Mouse (Mus musculus): ENCODE results near the gene Ctdsp2. TPM values are rescaled to one million over a fixed set of nuclear protein-coding genes. Genes with fewer than 3 reads are reported as not detected.

Ctdsp2 gene
- total RNA-seq, 2 experiments from 2014 or later: 16.5 to 19.6 TPM

DNA sequence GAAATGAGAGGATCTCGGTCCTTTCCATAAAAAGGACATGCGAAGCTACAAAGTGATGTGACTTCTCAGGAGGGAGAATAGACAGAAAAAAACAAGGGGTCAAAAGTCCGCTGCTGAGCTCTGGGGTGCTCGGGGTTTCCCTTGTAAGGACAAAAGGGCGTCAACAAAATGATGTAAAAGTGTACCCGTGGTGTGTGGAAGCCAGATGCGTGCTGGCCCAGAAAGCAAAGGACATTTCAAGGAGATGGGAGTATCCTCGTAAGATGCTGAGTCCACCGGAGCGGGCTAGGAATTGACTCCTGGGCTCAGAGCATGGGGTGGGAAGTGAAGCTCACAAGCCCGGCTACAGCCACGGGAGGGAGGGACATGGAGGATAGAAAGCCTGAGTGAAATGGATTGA, 59.1 kb downstream of the Ctdsp2 start:
- no peak for ATAC-seq (replicated peaks; ENCODE audit: low FRiP score, poor library complexity, severe bottlenecking)

DNA sequence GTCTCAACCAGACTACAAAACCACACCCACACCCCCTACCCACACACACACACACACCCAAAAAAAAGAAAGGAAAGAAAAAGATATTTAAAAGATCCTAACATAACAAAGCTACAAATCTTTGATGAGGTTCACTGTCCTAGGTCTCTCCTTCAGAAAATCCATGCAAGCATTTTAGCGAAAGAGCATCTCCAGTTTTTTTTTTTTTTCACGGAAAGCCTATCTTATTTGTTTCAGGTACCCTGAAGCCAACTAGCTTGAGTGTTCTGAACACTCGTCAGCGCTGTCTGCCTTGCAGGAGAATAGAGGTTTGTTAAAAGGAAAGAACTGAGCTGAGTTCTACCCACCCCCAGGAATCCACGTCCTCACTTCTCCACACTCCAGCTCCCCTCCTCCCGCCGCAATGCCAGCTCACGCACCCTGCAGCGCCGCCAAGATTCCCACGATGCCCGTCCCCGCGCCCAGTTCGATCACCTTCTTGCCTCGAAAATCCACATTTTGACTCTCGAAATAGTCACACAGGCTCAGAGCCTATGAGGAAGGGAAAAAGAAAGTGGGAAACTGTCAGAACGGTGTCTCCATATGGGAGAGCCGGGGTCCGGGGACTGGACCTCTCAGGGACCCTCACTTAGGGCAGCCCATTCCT, 62.2 kb downstream of the Ctdsp2 start:
- no peak for ATAC-seq (replicated peaks; ENCODE audit: low FRiP score, poor library complexity, severe bottlenecking)

DNA sequence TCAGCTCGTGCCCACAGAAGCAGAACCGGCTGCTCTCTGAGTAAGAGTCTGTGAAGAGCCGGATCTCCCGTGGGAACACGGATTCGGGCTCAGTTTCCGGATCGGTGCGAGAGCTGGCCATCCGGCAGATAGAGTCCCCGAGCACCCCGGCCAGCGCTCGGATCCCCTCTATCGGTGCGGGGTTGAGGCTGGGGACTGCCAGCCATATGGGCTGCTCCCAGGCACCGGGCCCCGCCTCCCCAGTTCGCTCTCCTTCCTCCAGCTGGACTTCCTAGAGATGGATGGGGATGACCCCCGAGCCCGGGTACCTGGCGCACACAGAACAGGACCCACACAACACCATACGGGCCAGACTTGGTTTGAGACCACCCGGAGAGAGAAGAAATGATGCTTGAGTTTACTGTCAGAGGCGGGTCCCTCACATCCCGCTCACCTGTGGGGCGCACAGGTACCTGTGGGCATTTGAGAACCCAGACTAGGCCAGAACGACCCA, 62.8 kb downstream of the Ctdsp2 start, which contains the start of the genes Mettl1 and Eef1akmt3:
Mettl1 (plus strand) TSS at position 141 of the 493 bp plus-strand sequence.
Eef1akmt3 (minus strand) TSS at position 240 of the 493 bp plus-strand sequence.
- peak; percentile 36 for ATAC-seq (replicated peaks; ENCODE audit: low FRiP score, poor library complexity, severe bottlenecking)

DNA sequence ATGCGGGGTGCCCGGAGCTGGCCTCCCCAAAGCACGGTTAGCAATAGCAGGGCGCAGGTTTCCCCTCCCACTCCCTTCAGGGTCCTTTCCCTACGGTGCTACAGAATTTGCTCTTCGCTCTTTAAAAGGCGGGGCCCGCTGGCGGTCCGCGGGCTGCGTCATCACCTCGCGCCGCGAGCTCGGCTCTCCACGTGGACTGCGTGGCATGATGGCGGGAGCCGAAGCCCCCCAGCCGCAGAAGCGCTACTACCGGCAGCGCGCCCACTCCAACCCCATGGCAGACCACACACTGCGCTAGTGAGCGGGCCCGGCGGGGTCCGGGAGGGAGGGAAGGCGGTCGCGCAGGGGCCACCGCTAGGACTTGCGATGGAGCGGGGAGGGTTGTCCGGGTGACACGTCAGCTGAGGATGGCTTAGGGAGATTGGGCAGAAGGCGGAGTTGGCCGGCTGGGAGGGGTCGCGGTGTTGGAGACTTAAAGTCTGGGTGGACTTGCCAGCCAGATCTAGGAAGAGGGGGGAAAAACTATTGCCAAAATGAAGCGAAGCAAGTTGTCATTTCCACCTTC, 63.3 kb downstream of the Ctdsp2 start:
- ATAC-seq (replicated peaks; ENCODE audit: low FRiP score, poor library complexity, severe bottlenecking): peak; percentile 59

DNA sequence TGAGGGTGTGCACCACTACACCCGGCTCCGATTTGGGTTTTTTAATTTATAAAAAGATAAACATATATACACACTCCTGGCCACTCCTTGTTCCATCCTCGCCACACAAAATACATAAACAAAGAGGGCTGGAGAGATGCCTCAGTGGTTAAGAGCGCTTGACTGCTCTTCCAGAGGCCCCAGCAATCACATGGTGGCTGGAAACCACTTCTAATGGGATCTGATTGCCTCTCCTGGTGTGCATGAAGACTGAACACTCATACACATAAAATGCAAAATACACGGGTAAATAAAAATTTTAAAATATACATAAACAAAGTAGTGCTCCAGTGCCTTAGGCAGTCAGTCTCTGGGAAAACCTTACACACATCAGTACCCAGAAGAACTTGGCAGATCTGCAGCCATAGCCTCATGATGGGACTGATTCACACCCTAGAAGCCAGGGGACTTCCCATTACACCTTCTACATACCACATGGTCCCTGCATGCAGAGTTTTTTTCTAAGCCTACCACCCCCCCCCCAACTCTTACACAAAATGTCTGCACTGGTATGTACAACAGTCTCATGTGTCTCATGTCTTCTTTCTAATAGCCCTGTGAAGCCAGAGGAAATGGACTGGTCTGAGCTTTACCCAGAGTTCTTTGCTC, 64.1 kb downstream of the Ctdsp2 start:
- no peak for ATAC-seq (replicated peaks; ENCODE audit: low FRiP score, poor library complexity, severe bottlenecking)

DNA sequence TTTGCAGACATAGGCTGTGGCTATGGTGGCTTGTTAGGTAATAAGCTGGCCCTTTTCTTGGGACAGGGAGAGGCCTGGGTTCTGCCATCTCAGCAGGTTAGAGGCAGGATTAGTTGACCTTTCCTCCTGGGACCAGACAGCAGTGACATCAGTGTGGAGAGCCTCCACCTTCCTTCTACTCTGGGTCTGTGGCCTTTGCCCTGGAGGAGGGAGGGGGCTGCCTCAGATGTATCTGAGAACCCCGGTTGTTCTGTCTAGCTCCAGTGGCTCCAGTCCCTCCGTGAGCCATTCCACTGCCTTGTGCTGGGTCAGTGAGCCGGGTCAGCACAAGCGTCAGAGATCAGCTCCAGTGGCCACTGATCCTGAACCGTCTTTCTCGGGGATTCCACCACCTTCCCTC, 64.7 kb downstream of the Ctdsp2 start:
- ATAC-seq (replicated peaks; ENCODE audit: low FRiP score, poor library complexity, severe bottlenecking): no peak

DNA sequence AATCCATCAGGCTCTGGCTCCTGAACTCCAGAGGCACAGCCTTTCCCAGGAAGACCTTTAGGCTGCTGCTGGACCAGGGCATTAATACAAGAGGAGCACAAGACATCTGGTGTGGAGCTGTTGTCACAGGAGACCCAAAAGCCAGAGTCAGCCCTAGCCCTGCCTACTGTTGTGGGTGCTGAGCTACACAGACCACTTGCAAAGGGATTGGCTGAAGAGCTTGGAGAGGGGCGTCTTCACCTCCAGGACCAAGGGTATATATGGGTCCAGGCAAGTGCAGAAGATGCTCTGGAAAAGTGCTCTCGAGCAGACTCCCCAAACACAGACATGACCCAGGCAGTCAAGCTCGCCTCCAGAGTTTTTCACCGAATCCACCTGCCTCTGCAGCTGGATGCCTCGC, 69.4 kb downstream of the Ctdsp2 start, which contains the start of gene Cyp27b1:
Cyp27b1 (plus strand) TSS at position 297 of the 400 bp plus-strand sequence.
- ATAC-seq (replicated peaks; ENCODE audit: low FRiP score, poor library complexity, severe bottlenecking): no peak

DNA sequence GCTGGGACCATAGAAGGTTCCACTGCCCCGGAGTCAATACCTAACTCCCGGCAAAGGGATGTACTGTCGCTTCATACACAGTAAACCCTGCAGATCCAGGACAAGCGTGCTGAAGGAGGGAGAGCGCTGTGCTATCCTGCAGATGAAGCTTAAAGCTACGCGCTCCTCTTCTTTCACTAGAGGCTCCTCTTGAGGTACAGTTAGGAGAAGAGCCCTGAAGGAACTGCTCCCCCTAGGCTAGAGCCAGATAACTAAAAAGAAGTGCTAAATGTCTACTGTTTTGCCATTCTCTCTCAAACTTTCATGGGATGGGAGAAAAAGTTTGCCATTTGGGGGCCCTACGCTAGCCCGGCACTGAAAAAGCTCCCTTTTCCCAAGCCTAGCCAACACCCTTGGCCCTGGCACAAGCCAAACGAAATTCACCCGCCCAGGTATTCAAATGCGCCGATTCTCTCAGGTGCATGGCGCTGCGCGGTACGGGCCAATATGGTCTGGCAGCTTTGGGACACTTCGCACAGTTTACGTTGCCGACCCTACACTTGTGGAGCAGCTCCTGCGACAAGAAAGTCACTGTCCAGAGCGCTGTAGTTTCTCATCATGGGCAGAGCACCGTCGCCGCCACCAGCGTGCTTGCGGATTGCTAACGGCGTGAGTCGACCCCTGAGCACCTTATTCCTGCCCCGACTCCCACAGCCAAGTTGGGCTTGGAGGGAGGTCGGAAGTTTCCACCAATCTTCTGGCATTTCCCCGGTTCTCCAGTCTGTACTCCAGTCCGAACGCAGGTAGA, 70.3 kb downstream of the Ctdsp2 start:
- ATAC-seq (replicated peaks; ENCODE audit: low FRiP score, poor library complexity, severe bottlenecking): no peak

Other genes with a start within 250 kb of the Ctdsp2 start
- gene Atp23, start 77.4 kb upstream of the Ctdsp2 start, total RNA-seq (2015; ENCODE audit: low replicate concordance): 0.38 and 2.3 TPM in 2 replicates
- gene Atp23, start 77.4 kb upstream of the Ctdsp2 start, total RNA-seq (2017; ENCODE audit: low replicate concordance): 0.09 and 0.98 TPM in 2 replicates
- gene Avil, start 22.0 kb downstream of the Ctdsp2 start, total RNA-seq (2015; ENCODE audit: low replicate concordance): not detected in 2 replicates
- not detected in 2 replicates for gene Avil, start 22.0 kb downstream of the Ctdsp2 start, total RNA-seq (2017; ENCODE audit: low replicate concordance)
- 5.0 and 5.8 TPM in 2 replicates for gene Tsfm, start 52.1 kb downstream of the Ctdsp2 start, total RNA-seq (2015; ENCODE audit: low replicate concordance)
- gene Tsfm, start 52.1 kb downstream of the Ctdsp2 start, total RNA-seq (2017; ENCODE audit: low replicate concordance): 2.9 and 5.9 TPM in 2 replicates
- gene Mettl1, start 62.7 kb downstream of the Ctdsp2 start, total RNA-seq (2015; ENCODE audit: low replicate concordance): 2.9 and 12.5 TPM in 2 replicates
- gene Mettl1, start 62.7 kb downstream of the Ctdsp2 start, total RNA-seq (2017; ENCODE audit: low replicate concordance): 0.42 and 2.0 TPM in 2 replicates
- gene Eef1akmt3, start 62.8 kb downstream of the Ctdsp2 start, total RNA-seq (2015; ENCODE audit: low replicate concordance): not detected in 2 replicates
- not detected in 2 replicates for gene Eef1akmt3, start 62.8 kb downstream of the Ctdsp2 start, total RNA-seq (2017; ENCODE audit: low replicate concordance)
- not detected in 2 replicates for gene Cyp27b1, start 69.5 kb downstream of the Ctdsp2 start, total RNA-seq (2015; ENCODE audit: low replicate concordance)
- gene Cyp27b1, start 69.5 kb downstream of the Ctdsp2 start, total RNA-seq (2017; ENCODE audit: low replicate concordance): not detected in 2 replicates
- not detected in 2 replicates for gene March9, start 81.5 kb downstream of the Ctdsp2 start, total RNA-seq (2015; ENCODE audit: low replicate concordance)
- gene March9, start 81.5 kb downstream of the Ctdsp2 start, total RNA-seq (2017; ENCODE audit: low replicate concordance): not detected in 2 replicates
- 83.0 and 90.1 TPM in 2 replicates for gene Cdk4, start 84.8 kb downstream of the Ctdsp2 start, total RNA-seq (2015; ENCODE audit: low replicate concordance)
- 43.8 and 71.5 TPM in 2 replicates for gene Cdk4, start 84.8 kb downstream of the Ctdsp2 start, total RNA-seq (2017; ENCODE audit: low replicate concordance)
- gene Tspan31, start 91.5 kb downstream of the Ctdsp2 start, total RNA-seq (2015; ENCODE audit: low replicate concordance): 25.3 and 30.4 TPM in 2 replicates
- gene Tspan31, start 91.5 kb downstream of the Ctdsp2 start, total RNA-seq (2017; ENCODE audit: low replicate concordance): 8.6 and 19.0 TPM in 2 replicates
- 1.9 and 6.5 TPM in 2 replicates for gene Agap2, start 96.6 kb downstream of the Ctdsp2 start, total RNA-seq (2015; ENCODE audit: low replicate concordance)
- gene Agap2, start 96.6 kb downstream of the Ctdsp2 start, total RNA-seq (2017; ENCODE audit: low replicate concordance): 2.0 and 4.0 TPM in 2 replicates
- gene Os9, start 142.4 kb downstream of the Ctdsp2 start, total RNA-seq (2015; ENCODE audit: low replicate concordance): 15.0 and 17.1 TPM in 2 replicates
- 59.5 and 60.7 TPM in 2 replicates for gene Os9, start 142.4 kb downstream of the Ctdsp2 start, total RNA-seq (2017; ENCODE audit: low replicate concordance)
- 33.0 and 34.3 TPM in 2 replicates for gene B4galnt1, start 186.5 kb downstream of the Ctdsp2 start, total RNA-seq (2015; ENCODE audit: low replicate concordance)
- gene B4galnt1, start 186.5 kb downstream of the Ctdsp2 start, total RNA-seq (2017; ENCODE audit: low replicate concordance): 8.1 and 17.6 TPM in 2 replicates
- gene Slc26a10, start 201.9 kb downstream of the Ctdsp2 start, total RNA-seq (2015; ENCODE audit: low replicate concordance): not detected in 2 replicates
- 0.28 TPM in 1 of 2 replicates, not detected in the other for gene Slc26a10, start 201.9 kb downstream of the Ctdsp2 start, total RNA-seq (2017; ENCODE audit: low replicate concordance)
- 0.84 and 1.7 TPM in 2 replicates for gene Arhgef25, start 211.4 kb downstream of the Ctdsp2 start, total RNA-seq (2015; ENCODE audit: low replicate concordance)
- gene Arhgef25, start 211.4 kb downstream of the Ctdsp2 start, total RNA-seq (2017; ENCODE audit: low replicate concordance): 2.2 and 2.7 TPM in 2 replicates
- gene Dtx3, start 217.0 kb downstream of the Ctdsp2 start, total RNA-seq (2015; ENCODE audit: low replicate concordance): 10.4 and 18.0 TPM in 2 replicates
- gene Dtx3, start 217.0 kb downstream of the Ctdsp2 start, total RNA-seq (2017; ENCODE audit: low replicate concordance): 8.4 and 9.4 TPM in 2 replicates
- gene Pip4k2c, start 232.9 kb downstream of the Ctdsp2 start, total RNA-seq (2015; ENCODE audit: low replicate concordance): 11.3 and 13.3 TPM in 2 replicates
- 19.6 and 25.6 TPM in 2 replicates for gene Pip4k2c, start 232.9 kb downstream of the Ctdsp2 start, total RNA-seq (2017; ENCODE audit: low replicate concordance)